Mouse (Mus musculus): ENCODE results near the gene Nxpe4.

DNA sequence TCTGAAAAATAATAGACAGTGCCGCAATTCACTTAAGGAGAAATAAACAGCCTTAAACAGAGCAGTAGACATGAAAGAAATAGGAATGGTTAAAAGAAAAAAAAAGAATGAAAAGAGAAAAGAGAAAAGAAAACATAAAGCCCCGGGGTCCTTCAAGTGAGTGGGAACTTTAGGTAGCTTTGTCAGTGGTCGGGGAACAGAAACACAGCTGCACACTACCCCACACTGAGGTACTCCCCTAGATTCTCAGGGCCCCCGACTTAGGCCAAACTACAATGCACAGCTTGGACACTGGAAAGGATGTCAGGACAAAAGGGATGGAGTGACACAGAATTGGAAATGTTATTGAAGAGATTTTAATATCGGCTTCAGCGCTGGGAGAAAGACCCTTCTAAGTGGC is 200.9 kb downstream of the Nxpe4 start:
- no peak for TF ChIP-seq CTCF (IDR thresholded peaks at IDR 0.05; ENCODE audit: extremely low read depth, insufficient read length, insufficient replicate concordance, low read depth, low read length)
- TF ChIP-seq POLR2A (IDR thresholded peaks at IDR 0.05; ENCODE audit: low read depth, low read length) = no peak
